ENCODE assay signal across 10 mouse cellular contexts in the genomic region with DNA sequence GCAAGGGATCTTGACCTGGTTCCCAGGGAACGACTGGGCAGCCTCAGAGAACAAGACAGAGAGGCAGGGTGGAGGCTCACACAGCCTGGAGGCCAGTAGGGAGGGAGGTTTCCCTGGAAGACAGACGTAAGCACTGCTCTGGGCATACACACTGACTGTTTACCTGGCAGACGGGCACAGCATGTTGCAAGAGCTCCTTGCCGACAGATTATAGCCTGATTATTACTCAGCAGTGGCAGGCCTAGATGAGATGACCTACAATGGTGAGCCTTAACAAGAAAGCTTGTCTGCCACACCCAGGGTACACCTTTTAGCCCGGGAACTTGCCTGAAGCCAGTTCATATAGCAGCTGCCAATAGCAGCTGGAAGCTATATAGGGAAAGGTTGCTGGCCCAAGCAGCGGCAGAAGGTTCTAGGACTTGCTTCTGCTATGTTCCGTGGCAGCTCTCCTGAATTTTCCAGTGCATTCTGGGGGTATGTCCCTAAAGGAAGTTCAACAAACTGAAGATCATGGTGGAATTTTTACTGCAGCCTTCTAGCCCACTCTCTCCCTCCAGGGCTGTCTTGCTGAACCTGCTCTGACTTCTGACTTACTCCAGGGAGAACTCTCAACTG.
DNase-seq lines count a peak whose midpoint lies in the region; ATAC-seq lines count a peak whose summit lies in the region.
"Had no signal": no experiment of that assay in that cellular context is flagged by ENCODE, and none has a peak within 500 bp of the region (broad histone marks: within the 10 kb centered on the region; RNA-seq: fewer than 3 reads in every experiment).

No protein-coding gene starts in this region.

- peak; percentile 9 to 17 for DNase-seq in cerebellum, adult 18-20 months
- peak; percentile 27 to 73 for DNase-seq in urinary bladder, adult 18-20 months (ENCODE audit: low spot score in 2 of 2)
- DNase-seq in urinary bladder, postnatal 4 days (ENCODE audit: low spot score in 2 of 2) = no peak
- DNase-seq in gonadal fat pad, adult 2 months (ENCODE audit: low read depth) = peak; percentile 81
- DNase-seq in frontal cortex, postnatal 36 days (ENCODE audit: low spot score in 2 of 2) = no peak
- DNase-seq in thymus, adult 18-20 months = no peak
- DNase-seq: embryo, embryonic 11 days; forebrain, postnatal 0 days had no signal

- no peak for ATAC-seq in cerebellum, adult (ENCODE audit: insufficient number of reproducible peaks, low FRiP score, low TSS enrichment)
- ATAC-seq: forebrain, postnatal 0 days; Patski had no signal

Comparison
In these comparisons a context has a peak if more than half of its experiments do, and no peak if none do; other contexts are left out.
1. DNase-seq: peak in cerebellum, adult 18-20 months (2 of 2), urinary bladder, adult 18-20 months (2 of 2) and gonadal fat pad, adult 2 months (single experiment); none in urinary bladder, postnatal 4 days (0 of 2), frontal cortex, postnatal 36 days (0 of 2) and thymus, adult 18-20 months (0 of 2).